Mouse (Mus musculus) G1E-ER4 (cell line): ENCODE results near the gene Vdac2. TPM values are rescaled to one million over a fixed set of nuclear protein-coding genes. Genes with fewer than 3 reads are reported as not detected.

Experiments used
- GATA1 ChIP-seq: IDR thresholded peaks from one replicate; pipeline ENCODE4 v1.8.0; 2012; ENCODE audit warnings: low read length, inconsistent platforms
- polyA plus RNA-seq: library from polyadenylated mRNA; stranded (reverse); fragments of >175 nt; gene quantifications from 2 replicates; pipeline ENCODE4 v1.2.3, GENCODE M21; 2012

Vdac2 gene
- polyA plus RNA-seq, 1 experiment, result 731 TPM

GRCm38 (mm10) chr14:21811744-21812393 lies 13.2 kb upstream of the Vdac2 start:
- TF ChIP-seq GATA1, result no peak

GRCm38 (mm10) chr14:21812590-21813162 lies 12.4 kb upstream of the Vdac2 start:
- TF ChIP-seq GATA1, result no peak

- no peak for TF ChIP-seq GATA1
Observed at GRCm38 (mm10) chr14:21813216-21813615, 11.8 kb upstream of the Vdac2 start.

GRCm38 (mm10) chr14:21813847-21814246 lies 11.2 kb upstream of the Vdac2 start:
- TF ChIP-seq GATA1, result no peak

- no peak for TF ChIP-seq GATA1
Observed at GRCm38 (mm10) chr14:21814606-21815005, 10.4 kb upstream of the Vdac2 start.

GRCm38 (mm10) chr14:21816255-21816654 lies 8.8 kb upstream of the Vdac2 start:
- no peak for TF ChIP-seq GATA1

GRCm38 (mm10) chr14:21817453-21817852 lies 7.6 kb upstream of the Vdac2 start:
- no peak for TF ChIP-seq GATA1

- TF ChIP-seq GATA1, result no peak
Observed at GRCm38 (mm10) chr14:21820880-21821505, 4.0 kb upstream of the Vdac2 start.

- TF ChIP-seq GATA1, result no peak
Observed at GRCm38 (mm10) chr14:21822307-21822706, 2.7 kb upstream of the Vdac2 start.

GRCm38 (mm10) chr14:21822795-21823374 lies 2.2 kb upstream of the Vdac2 start:
- no peak for TF ChIP-seq GATA1

GRCm38 (mm10) chr14:21823897-21824296 lies 1.1 kb upstream of the Vdac2 start:
- no peak for TF ChIP-seq GATA1

- no peak for TF ChIP-seq GATA1
Observed at GRCm38 (mm10) chr14:21825786-21826491, 901 bp downstream of the Vdac2 start.

- no peak for TF ChIP-seq GATA1
Observed at GRCm38 (mm10) chr14:21830876-21831767, 6.1 kb downstream of the Vdac2 start.

- TF ChIP-seq GATA1, result no peak
Observed at GRCm38 (mm10) chr14:21831830-21832403, 6.9 kb downstream of the Vdac2 start.
